Mouse (Mus musculus) ES-Bruce4 (cell line): ENCODE results near the gene Klra10. TPM values are rescaled to one million over a fixed set of nuclear protein-coding genes. Genes with fewer than 3 reads are reported as not detected.
"Not testable (repeated sequence)": the region's sequence is repeated elsewhere in the genome, so short reads cannot be mapped to it uniquely, and the experiment has no call there.

ENCODE experiments used
- H3K27ac ChIP-seq: 2 replicates; pipeline ENCODE4 v1.5.1; 2012; ENCODE audit warnings: low read length, inconsistent platforms; ENCODE audit not compliant: insufficient read depth
- H3K27me3 ChIP-seq: 2 replicates; pipeline ENCODE4 v1.6.1; 2012; ENCODE audit warnings: mild to moderate bottlenecking, low read length, inconsistent platforms; ENCODE audit not compliant: control insufficient read depth, poor library complexity, insufficient read depth, severe bottlenecking
- H3K36me3 ChIP-seq: 2 replicates; pipeline ENCODE4 v1.6.1; 2012; ENCODE audit warnings: inconsistent platforms, mild to moderate bottlenecking, low read length, moderate library complexity; ENCODE audit not compliant: control insufficient read depth, poor library complexity, insufficient read depth, severe bottlenecking
- H3K4me1 ChIP-seq: one replicate; pipeline ENCODE4 v1.8.1; 2011; ENCODE audit warnings: low read length; ENCODE audit not compliant: control insufficient read depth, insufficient read depth
- H3K4me3 ChIP-seq: 2 replicates; pipeline ENCODE4 v1.5.1; 2011; ENCODE audit warnings: low read depth, mild to moderate bottlenecking, low read length
- H3K9ac ChIP-seq: 2 replicates; pipeline ENCODE4 v1.6.1; 2012; ENCODE audit warnings: low read depth, mild to moderate bottlenecking, inconsistent platforms; ENCODE audit not compliant: poor library complexity, severe bottlenecking
- H3K9me3 ChIP-seq: replicated peaks from 2 replicates; pipeline ENCODE4 v1.6.1; 2012; ENCODE audit warnings: mild to moderate bottlenecking, low read length, inconsistent platforms; ENCODE audit not compliant: control insufficient read depth, poor library complexity, insufficient read depth, severe bottlenecking
- CTCF ChIP-seq: IDR thresholded peaks from one replicate; pipeline ENCODE4 v1.8.1; 2011; ENCODE audit warnings: low read depth, low read length
- EP300 ChIP-seq: IDR thresholded peaks from 2 replicates; pipeline ENCODE4 v1.6.1; 2011; ENCODE audit warnings: low read depth, low read length; ENCODE audit not compliant: insufficient read depth
- POLR2A ChIP-seq: IDR thresholded peaks from one replicate; pipeline ENCODE4 v1.8.1; 2011; ENCODE audit warnings: low read length; ENCODE audit not compliant: insufficient read depth
- polyA plus RNA-seq: library from polyadenylated mRNA; stranded (reverse); fragments of >200 nt; gene quantifications from 2 replicates; pipeline ENCODE4 v1.2.4, GENCODE M21; 2011; ENCODE audit warnings: low read depth; ENCODE audit not compliant: missing spikeins, insufficient read depth, insufficient read length

Gene Klra10
- polyA plus RNA-seq = not detected in 2 replicates

DNA sequence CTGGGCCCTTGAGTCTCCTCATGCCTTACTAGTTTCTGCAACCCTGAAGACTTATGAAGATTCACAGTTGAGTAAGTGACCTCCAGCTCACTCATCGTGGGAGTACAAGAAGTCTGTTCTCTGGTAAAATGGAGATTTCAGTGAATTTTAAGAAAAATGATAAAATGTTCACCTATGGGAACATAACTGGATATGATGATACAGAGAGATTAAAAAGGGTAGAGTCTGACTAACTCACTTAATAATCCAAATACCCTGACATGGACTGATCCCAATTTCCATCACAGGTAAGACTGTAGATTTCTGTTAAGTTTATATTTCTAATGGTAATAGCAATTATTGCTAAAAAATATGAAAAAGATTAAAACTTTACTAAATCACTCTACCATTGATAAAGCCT lies at the start of gene Klra10:
TSS of gene Klra10 (minus strand) at position 101 of the 400 bp plus-strand sequence.
- H3K36me3 ChIP-seq, H3K4me1 ChIP-seq, H3K27ac ChIP-seq, H3K9me3 ChIP-seq, H3K9ac ChIP-seq, H3K4me3 ChIP-seq, H3K27me3 ChIP-seq: not testable (repeated sequence)

DNA sequence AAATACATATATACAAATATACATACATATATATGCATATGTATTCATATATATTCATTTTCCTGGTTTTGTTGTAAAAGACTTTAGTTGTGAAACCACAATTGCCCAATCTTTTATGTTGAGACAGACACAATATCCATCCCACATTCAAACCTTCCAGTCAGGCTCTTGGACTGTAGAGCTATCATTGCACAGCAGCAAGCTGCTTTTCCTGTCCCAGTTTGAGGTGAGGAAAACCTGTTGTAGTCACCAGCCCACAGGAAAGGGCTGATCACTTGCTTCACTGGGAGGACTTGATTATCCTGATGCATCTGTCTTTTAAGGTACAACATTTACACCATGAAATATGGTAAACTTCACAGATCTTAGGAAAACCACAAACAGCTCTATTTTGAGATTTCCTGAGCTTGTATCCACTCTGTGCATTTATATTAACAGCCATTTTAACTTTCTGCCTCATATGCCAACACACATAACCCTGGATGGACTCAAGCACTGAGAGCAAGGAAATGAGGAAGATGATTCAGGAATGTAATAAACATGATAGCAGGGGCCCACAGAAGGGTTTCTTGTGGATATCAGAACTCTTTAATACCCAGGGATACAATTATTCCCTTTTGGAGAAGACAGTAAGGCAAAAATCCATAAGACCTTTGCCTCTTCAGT lies 6.4 kb upstream of the Klra10 start:
- H3K9ac ChIP-seq = no peak overlapping the region
- no peak overlapping the region for H3K4me3 ChIP-seq

DNA sequence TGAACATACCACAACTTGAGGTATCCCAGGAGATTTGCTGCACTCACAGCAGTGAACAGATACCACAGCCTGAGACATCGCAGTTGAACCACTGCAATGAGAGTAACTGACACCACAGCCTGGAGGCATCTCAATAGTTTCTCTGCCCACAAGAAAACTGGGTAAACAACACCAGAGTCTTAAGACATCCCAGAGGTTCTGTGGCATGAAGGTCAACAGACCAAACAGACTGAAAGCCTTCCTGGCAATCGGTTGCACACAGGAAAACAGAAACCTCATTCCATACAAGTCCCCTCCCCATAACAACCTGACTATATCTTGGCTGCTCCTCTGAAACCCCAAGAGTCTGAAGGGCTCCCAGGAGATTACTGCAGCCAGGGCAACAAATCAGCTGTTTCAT lies 26.4 kb downstream of the Klra10 start:
- no peaks in the 10 kb centered on the region for H3K36me3 ChIP-seq
- no peak overlapping the region for H3K27ac ChIP-seq
- TF ChIP-seq POLR2A = no peak
- TF ChIP-seq CTCF = no peak
- no peak for TF ChIP-seq EP300
- H3K4me1 ChIP-seq = no peaks in the 10 kb centered on the region
- H3K27me3 ChIP-seq = no peaks in the 10 kb centered on the region
- H3K4me3 ChIP-seq = no peak overlapping the region
- no peak overlapping the region for H3K9ac ChIP-seq
- H3K9me3 ChIP-seq = no peaks in the 10 kb centered on the region

More for the DNA sequence above, 6.4 kb upstream of the Klra10 start:
- TF ChIP-seq POLR2A (no peak), CTCF (no peak), EP300 (no peak)
- no peaks in the 10 kb centered on the region for H3K9me3 ChIP-seq
- no peak overlapping the region for H3K27ac ChIP-seq
- H3K27me3 ChIP-seq = no peaks in the 10 kb centered on the region
- H3K4me1 ChIP-seq = no peaks in the 10 kb centered on the region
- no peaks in the 10 kb centered on the region for H3K36me3 ChIP-seq

DNA sequence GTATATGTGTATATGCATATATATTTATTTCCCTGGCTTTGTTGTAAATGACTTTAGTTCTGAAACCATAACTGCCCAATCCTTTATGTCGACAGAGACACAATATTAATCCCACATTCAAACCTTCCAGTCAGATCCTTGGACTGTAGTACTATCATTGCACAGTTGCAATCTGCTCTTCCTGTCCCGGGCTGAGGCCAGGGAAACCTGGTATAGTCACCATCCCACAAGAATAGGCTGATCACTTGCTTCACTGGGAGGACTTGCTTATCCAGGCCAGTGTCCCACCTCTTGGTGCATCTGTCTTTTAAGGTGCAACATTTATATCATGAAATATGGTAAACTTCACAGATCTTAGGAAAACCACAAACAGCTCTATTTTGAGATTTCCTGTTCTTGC lies 44.2 kb downstream of the Klra10 start:
- no peak for TF ChIP-seq EP300
- no peak for TF ChIP-seq CTCF
- TF ChIP-seq POLR2A = no peak
- no peaks in the 10 kb centered on the region for H3K9me3 ChIP-seq
- no peaks in the 10 kb centered on the region for H3K36me3 ChIP-seq
- no peaks in the 10 kb centered on the region for H3K4me1 ChIP-seq
- no peaks in the 10 kb centered on the region for H3K27me3 ChIP-seq
- no peak overlapping the region for H3K27ac ChIP-seq
- no peak overlapping the region for H3K9ac ChIP-seq
- H3K4me3 ChIP-seq = no peak overlapping the region

DNA sequence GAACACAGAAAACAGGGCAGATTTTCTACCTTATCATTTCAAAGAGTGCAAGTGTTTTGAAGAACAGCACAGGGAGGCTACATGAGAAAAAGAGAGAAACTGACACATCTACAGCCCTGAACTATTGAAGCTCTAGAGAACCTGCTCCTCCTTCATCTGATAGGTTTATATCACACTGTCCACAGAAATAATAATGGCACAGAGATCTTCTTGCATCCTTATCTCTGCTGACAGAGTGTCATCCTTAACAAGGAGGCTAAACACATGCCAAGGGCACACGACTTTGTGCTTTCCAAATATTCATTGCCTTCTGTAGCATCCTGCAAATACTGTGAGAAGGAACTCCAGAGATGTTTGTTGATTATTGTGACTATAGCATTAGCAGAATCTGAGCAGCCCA lies 45.1 kb downstream of the Klra10 start:
- Histone ChIP-seq H3K9ac (no peak overlapping the region), H3K27me3 (no peaks in the 10 kb centered on the region), H3K9me3 (no peaks in the 10 kb centered on the region), H3K4me3 (no peak overlapping the region), H3K36me3 (no peaks in the 10 kb centered on the region), H3K4me1 (no peaks in the 10 kb centered on the region), H3K27ac (no peak overlapping the region)
- no peak for TF ChIP-seq POLR2A
- TF ChIP-seq EP300 = no peak
- no peak for TF ChIP-seq CTCF

DNA sequence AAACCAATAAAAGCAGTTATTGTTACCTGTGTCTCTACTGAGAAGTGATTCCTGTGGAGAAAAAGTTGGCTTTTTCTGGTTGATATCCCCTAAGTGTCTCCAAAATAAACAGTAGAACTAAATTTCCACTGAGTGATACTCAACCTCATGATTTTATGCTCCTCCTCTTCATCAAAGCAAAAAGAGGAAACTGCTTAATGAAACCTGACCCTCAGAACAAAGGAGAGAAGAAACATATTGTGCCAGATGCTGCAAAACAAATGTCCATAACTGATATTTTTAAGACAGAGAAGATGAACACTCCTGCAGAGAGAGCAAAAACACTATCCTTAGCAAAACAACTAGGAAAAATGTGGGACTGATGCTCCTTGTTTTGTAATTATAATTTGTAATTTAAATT lies 48.5 kb downstream of the Klra10 start, which contains the start of gene Klra7:
TSS of gene Klra7 (minus strand) at position 101 of the 400 bp plus-strand sequence.
- Histone ChIP-seq H3K36me3 (no peaks in the 10 kb centered on the region), H3K9ac (no peak within 1 kb of the TSS), H3K27me3 (no peaks in the 10 kb centered on the region), H3K27ac (no peak within 1 kb of the TSS), H3K9me3 (no peaks in the 10 kb centered on the region), H3K4me1 (no peaks in the 10 kb centered on the region), H3K4me3 (no peak within 1 kb of the TSS)
- TF ChIP-seq EP300 (no peak), POLR2A (no peak), CTCF (no peak)

Other genes with a start within 250 kb of the Klra10 start
- not detected in 2 replicates for gene Klra4, start 214.7 kb downstream of the Klra10 start, polyA plus RNA-seq
- gene Klra8, start 152.0 kb downstream of the Klra10 start, polyA plus RNA-seq = not detected in 2 replicates
- not detected in 2 replicates for gene Klra9, start 88.8 kb downstream of the Klra10 start, polyA plus RNA-seq
- not detected in 2 replicates for gene Klra7, start 48.6 kb downstream of the Klra10 start, polyA plus RNA-seq
- gene Klra3, start 55.6 kb upstream of the Klra10 start, polyA plus RNA-seq = not detected in 2 replicates
- gene Klra1, start 104.9 kb upstream of the Klra10 start, polyA plus RNA-seq = not detected in 2 replicates